Mouse (Mus musculus): Measurements from ENCODE around the gene Vsig10. TPM values are rescaled to one million over a fixed set of nuclear protein-coding genes. Genes with fewer than 3 reads are reported as not detected.
"Not testable (repeated sequence)": the region's sequence is repeated elsewhere in the genome, so short reads cannot be mapped to it uniquely, and the experiment has no call there.

The Vsig10 gene
- polyA plus RNA-seq, 1 experiment from 2014 or later = 16.6 TPM

GRCm38 (mm10) chr5:117286286-117286685 lies 32.6 kb upstream of the Vsig10 start:
- H3K36me3 ChIP-seq = peaks cover 23% of the 10 kb centered on the region
- H3K27ac ChIP-seq = no peak overlapping the region
- peaks cover 26% of the 10 kb centered on the region for H3K4me1 ChIP-seq
- no peaks in the 10 kb centered on the region for H3K9me3 ChIP-seq
- H3K27me3 ChIP-seq = no peaks in the 10 kb centered on the region
- H3K4me3 ChIP-seq = peak overlapping the region; percentile 88
- ATAC-seq (ENCODE audit: borderline replicate concordance, extremely low read depth, low FRiP score, low TSS enrichment) = no peak
- H3K9ac ChIP-seq = peak overlapping the region; percentile 84
- peak overlapping the region; percentile 79 for H3K4me2 ChIP-seq
- WGBS = 37% methylated on average over 3 of the region's 3 CpGs

DNA sequence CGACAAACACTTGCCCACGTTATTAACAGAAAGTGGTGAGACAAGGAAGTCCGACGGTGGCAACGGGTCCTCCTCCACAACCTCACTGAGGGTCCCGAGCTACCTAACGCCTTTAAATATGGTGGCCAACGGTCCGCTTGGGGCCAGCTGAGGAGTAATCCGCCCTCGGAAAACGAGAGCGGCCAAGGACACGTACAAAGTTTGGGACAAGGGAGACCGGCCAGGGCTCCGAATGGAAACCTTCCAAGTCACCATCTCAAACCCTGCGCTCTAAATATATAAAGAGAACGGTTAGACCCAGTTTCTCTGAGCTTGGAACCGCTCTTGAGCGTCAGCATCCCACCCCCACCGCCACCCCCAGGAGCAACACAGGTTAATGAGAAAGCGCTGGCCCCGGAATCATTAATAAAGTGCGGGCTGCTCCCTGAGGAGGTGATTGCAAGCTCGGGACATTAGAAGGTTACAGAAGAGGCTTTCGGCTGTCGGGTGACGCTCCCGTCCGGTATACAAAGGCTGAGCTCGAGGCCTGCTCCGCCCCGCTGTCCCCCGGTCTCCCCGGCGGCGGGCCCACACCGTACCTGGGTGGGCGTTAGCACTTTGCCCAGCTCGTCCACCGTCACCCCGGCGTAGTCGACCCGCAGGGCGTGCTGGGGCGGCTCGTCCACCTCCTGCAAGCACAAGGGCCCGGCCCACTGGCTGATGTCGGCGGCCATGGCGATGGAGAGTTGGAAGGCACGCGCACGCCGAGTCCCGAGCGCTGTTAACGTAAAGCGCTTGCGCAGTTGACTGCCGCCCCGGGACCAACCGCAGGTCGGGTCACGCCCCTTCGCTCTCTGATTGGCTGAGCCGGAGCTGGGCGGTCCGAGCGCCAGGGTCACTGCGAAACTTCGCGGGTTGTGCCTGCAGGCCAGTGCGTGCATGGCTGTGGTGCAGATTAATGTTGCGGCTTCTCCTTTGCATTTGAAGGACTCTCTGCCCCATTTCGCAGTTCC lies 31.8 kb upstream of the Vsig10 start, which contains the start of gene Pebp1:
TSS of gene Pebp1 (minus strand) at position 795 of the 992 bp plus-strand sequence.
- H3K27ac ChIP-seq = peak within 1 kb of the TSS; percentile 73
- under 1% methylated on average over 77 of the region's 77 CpGs for WGBS
- H3K27me3 ChIP-seq = no peaks in the 10 kb centered on the region
- ATAC-seq (ENCODE audit: borderline replicate concordance, extremely low read depth, low FRiP score, low TSS enrichment) = peak; percentile 97
- peak within 1 kb of the TSS; percentile 79 for H3K4me2 ChIP-seq
- H3K9ac ChIP-seq = peak within 1 kb of the TSS; percentile 84
- H3K4me1 ChIP-seq = peaks cover 26% of the 10 kb centered on the region
- peaks cover 15% of the 10 kb centered on the region; the same call in 1 of the 2 replicates for H3K36me3 ChIP-seq
- H3K4me3 ChIP-seq = peak within 1 kb of the TSS; percentile 88
- no peaks in the 10 kb centered on the region for H3K9me3 ChIP-seq

DNA sequence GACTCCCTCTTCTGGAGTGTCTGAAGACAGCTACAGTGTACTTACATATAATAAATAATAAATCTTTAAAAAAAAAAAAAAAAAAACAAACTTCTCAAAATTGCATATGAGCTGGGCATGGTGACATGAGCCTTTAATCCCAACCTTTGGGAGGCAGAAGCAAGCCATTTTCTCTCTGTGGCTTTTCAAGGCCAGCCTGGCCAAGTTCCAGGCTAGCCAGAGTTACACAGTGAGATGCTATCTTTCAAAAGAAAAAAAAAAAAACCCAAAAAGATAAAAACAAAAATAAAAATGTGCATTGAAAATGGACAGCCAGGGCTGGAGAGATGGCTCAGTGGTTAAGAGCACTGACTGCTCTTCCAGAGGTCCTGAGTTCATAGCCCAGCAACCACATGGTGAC lies 29.2 kb upstream of the Vsig10 start:
- Histone ChIP-seq H3K9ac (no peak overlapping the region), H3K4me2 (no peak overlapping the region), H3K4me1 (peaks cover 25% of the 10 kb centered on the region), H3K27ac (no peak overlapping the region), H3K9me3 (no peaks in the 10 kb centered on the region), H3K36me3 (peaks cover 7% of the 10 kb centered on the region; the same call in 1 of the 2 replicates), H3K27me3 (no peaks in the 10 kb centered on the region), H3K4me3 (no peak overlapping the region)
- no peak for ATAC-seq (ENCODE audit: borderline replicate concordance, extremely low read depth, low FRiP score, low TSS enrichment)

GRCm38 (mm10) chr5:117290081-117290480 lies 28.8 kb upstream of the Vsig10 start:
- no peak overlapping the region for H3K9ac ChIP-seq
- whole genome bisulfite sequencing = 95% methylated on average over 2 of the region's 2 CpGs
- no peak overlapping the region for H3K4me3 ChIP-seq
- no peak for ATAC-seq (ENCODE audit: borderline replicate concordance, extremely low read depth, low FRiP score, low TSS enrichment)
- no peak overlapping the region for H3K4me2 ChIP-seq
- no peaks in the 10 kb centered on the region for H3K9me3 ChIP-seq
- H3K4me1 ChIP-seq = peaks cover 20% of the 10 kb centered on the region
- H3K27ac ChIP-seq = no peak overlapping the region
- H3K27me3 ChIP-seq = no peaks in the 10 kb centered on the region
- H3K36me3 ChIP-seq = peaks cover 3% of the 10 kb centered on the region; the same call in 1 of the 2 replicates

DNA sequence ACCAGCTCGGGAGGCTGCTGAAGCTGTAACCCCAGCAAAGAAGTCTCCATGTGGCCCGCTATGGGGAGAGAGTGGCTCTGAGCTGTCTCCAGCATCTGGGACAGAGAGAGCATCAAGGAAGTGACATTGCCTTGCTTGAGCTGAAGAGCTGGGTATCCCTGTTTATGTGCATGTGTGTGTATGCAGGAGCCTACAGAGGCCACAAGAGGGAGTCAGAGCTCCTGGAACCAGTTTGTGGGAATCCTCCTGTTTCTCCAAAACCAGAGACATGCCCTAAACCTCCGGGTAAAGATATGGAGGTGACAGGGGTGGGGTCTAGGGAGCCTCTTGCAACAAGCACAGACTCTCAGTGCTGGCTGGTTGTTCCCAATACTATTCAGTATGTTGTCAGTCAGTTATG lies 27.6 kb upstream of the Vsig10 start:
- Histone ChIP-seq H3K4me2 (no peak overlapping the region), H3K27me3 (no peaks in the 10 kb centered on the region), H3K4me3 (no peak overlapping the region), H3K9ac (no peak overlapping the region), H3K4me1 (peaks cover 10% of the 10 kb centered on the region), H3K27ac (no peak overlapping the region), H3K36me3 (no peaks in the 10 kb centered on the region), H3K9me3 (no peaks in the 10 kb centered on the region)
- no peak for ATAC-seq (ENCODE audit: borderline replicate concordance, extremely low read depth, low FRiP score, low TSS enrichment)
- 80% methylated on average over 3 of the region's 3 CpGs for WGBS

- no peak for ATAC-seq (ENCODE audit: borderline replicate concordance, extremely low read depth, low FRiP score, low TSS enrichment)
- WGBS = 73% methylated on average over 6 of the region's 6 CpGs
Observed at GRCm38 (mm10) chr5:117292547-117292946, 26.3 kb upstream of the Vsig10 start.

DNA sequence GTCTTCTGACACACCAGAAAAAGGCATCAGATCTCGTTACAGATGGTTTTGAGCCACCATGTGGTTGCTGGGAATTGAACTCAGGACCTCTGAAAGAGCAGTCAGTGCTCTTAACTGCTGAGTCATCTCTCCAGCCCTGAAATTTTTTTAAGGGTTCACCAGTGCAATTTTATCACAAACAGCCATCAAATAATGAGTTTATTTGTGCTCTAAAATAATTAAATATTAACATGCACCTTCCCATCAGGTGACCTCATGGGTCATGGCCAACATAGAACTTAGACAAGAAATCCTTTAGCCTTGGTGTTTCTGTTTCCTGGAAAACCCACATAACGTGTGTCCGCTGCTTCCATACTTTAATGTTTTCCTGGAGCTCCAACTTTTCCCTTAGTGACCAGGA lies 25.1 kb upstream of the Vsig10 start:
- ATAC-seq (ENCODE audit: borderline replicate concordance, extremely low read depth, low FRiP score, low TSS enrichment); H3K36me3 ChIP-seq; H3K4me1 ChIP-seq; H3K4me3 ChIP-seq; H3K27me3 ChIP-seq; H3K9ac ChIP-seq; H3K4me2 ChIP-seq; H3K9me3 ChIP-seq; H3K27ac ChIP-seq: not testable (repeated sequence)
- WGBS = 78% methylated on average over 3 of the region's 3 CpGs

More at GRCm38 (mm10) chr5:117292547-117292946, 26.3 kb upstream of the Vsig10 start:
- H3K4me1 ChIP-seq = peaks cover 6% of the 10 kb centered on the region
- H3K27ac ChIP-seq = no peak overlapping the region
- no peaks in the 10 kb centered on the region for H3K36me3 ChIP-seq
- H3K9ac ChIP-seq = no peak overlapping the region
- H3K27me3 ChIP-seq = no peaks in the 10 kb centered on the region
- no peak overlapping the region for H3K4me3 ChIP-seq
- no peak overlapping the region for H3K4me2 ChIP-seq
- H3K9me3 ChIP-seq = no peaks in the 10 kb centered on the region

- no peaks in the 10 kb centered on the region for H3K36me3 ChIP-seq
- WGBS = 88% methylated on average over 8 of the region's 8 CpGs
- no peak overlapping the region for H3K9ac ChIP-seq
- H3K9me3 ChIP-seq = no peaks in the 10 kb centered on the region
- no peak overlapping the region for H3K4me3 ChIP-seq
- H3K4me1 ChIP-seq = no peaks in the 10 kb centered on the region
- H3K27ac ChIP-seq = no peak overlapping the region
- no peaks in the 10 kb centered on the region for H3K27me3 ChIP-seq
- ATAC-seq (ENCODE audit: borderline replicate concordance, extremely low read depth, low FRiP score, low TSS enrichment) = no peak
- H3K4me2 ChIP-seq = no peak overlapping the region
Observed at GRCm38 (mm10) chr5:117295011-117295410, 23.9 kb upstream of the Vsig10 start.

DNA sequence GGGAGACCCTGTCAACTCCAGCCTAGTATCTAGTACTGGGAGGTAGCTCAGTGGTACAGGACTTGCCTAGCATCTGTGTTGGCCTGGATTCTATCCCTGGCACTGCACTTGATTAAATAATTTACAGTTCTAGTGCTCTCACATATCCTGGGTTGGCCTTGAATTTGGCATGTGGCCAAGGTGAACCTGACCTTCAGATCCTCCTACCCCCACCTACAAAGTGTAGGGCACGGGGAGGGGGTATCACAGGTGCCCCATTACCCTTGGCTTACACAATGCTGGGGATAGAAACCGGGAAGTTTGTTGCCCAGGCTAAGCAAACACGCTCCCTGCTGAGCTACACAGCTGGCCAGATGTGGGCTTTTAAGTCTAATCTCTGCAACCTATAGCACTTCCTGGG lies 16.0 kb upstream of the Vsig10 start:
- no peak overlapping the region for H3K9ac ChIP-seq
- no peak overlapping the region for H3K27ac ChIP-seq
- no peaks in the 10 kb centered on the region for H3K36me3 ChIP-seq
- 41% methylated on average over 3 of the region's 3 CpGs for WGBS
- no peaks in the 10 kb centered on the region for H3K27me3 ChIP-seq
- H3K4me1 ChIP-seq = no peaks in the 10 kb centered on the region
- no peak overlapping the region for H3K4me3 ChIP-seq
- H3K4me2 ChIP-seq = no peak overlapping the region
- ATAC-seq (ENCODE audit: borderline replicate concordance, extremely low read depth, low FRiP score, low TSS enrichment) = peak; percentile 39; the same call in 1 of the 2 replicates
- no peaks in the 10 kb centered on the region for H3K9me3 ChIP-seq

- 52% methylated on average over 18 of the region's 18 CpGs for WGBS
- no peak for ATAC-seq (ENCODE audit: borderline replicate concordance, extremely low read depth, low FRiP score, low TSS enrichment)
- H3K27me3 ChIP-seq = no peaks in the 10 kb centered on the region
Observed at GRCm38 (mm10) chr5:117303691-117304579, 14.9 kb upstream of the Vsig10 start.

GRCm38 (mm10) chr5:117304947-117305346 lies 13.9 kb upstream of the Vsig10 start:
- no peak overlapping the region for H3K4me2 ChIP-seq
- ATAC-seq (ENCODE audit: borderline replicate concordance, extremely low read depth, low FRiP score, low TSS enrichment) = no peak
- H3K36me3 ChIP-seq = no peaks in the 10 kb centered on the region
- H3K9ac ChIP-seq = no peak overlapping the region
- H3K9me3 ChIP-seq = no peaks in the 10 kb centered on the region
- no peak overlapping the region for H3K4me3 ChIP-seq
- WGBS = 65% methylated on average over 7 of the region's 7 CpGs
- H3K27ac ChIP-seq = no peak overlapping the region
- no peaks in the 10 kb centered on the region for H3K27me3 ChIP-seq
- no peaks in the 10 kb centered on the region for H3K4me1 ChIP-seq

More at GRCm38 (mm10) chr5:117303691-117304579, 14.9 kb upstream of the Vsig10 start:
- Histone ChIP-seq H3K4me2 (no peak overlapping the region), H3K9me3 (no peaks in the 10 kb centered on the region), H3K36me3 (no peaks in the 10 kb centered on the region), H3K9ac (no peak overlapping the region), H3K4me1 (no peaks in the 10 kb centered on the region), H3K27ac (no peak overlapping the region), H3K4me3 (no peak overlapping the region)
